In genomic region chr7:97349438-97349837, GRCm38 (mm10) we compare ENCODE assay signal across 18 mouse cellular contexts.
"Had no signal": no experiment of that assay in that cellular context is flagged by ENCODE, and none has a peak within 500 bp of the region (broad histone marks: within the 10 kb centered on the region; RNA-seq: fewer than 3 reads in every experiment).

No protein-coding gene starts in this region.

- H3K4me1 ChIP-seq: stomach, embryonic 15.5 days had no signal

- H3K27ac ChIP-seq: lung, embryonic 15.5 days; macrophage; midbrain, embryonic 13.5 days; midbrain, embryonic 15.5 days; neural tube, embryonic 12.5 days; stomach, embryonic 15.5 days; stomach, postnatal 0 days had no signal

- H3K27me3 ChIP-seq: lung, embryonic 15.5 days; midbrain, embryonic 13.5 days; midbrain, embryonic 15.5 days; neural tube, embryonic 12.5 days; stomach, embryonic 15.5 days had no signal

- H3K9ac ChIP-seq: liver, postnatal 0 days; lung, embryonic 15.5 days; midbrain, embryonic 13.5 days; midbrain, embryonic 15.5 days; neural tube, embryonic 12.5 days; stomach, embryonic 15.5 days had no signal

- H3K36me3 ChIP-seq: lung, embryonic 15.5 days; stomach, embryonic 15.5 days had no signal

- H3K4me2 ChIP-seq: lung, embryonic 15.5 days; midbrain, embryonic 11.5 days; midbrain, embryonic 13.5 days; midbrain, embryonic 15.5 days; neural tube, embryonic 12.5 days; stomach, embryonic 15.5 days had no signal

- ATAC-seq: liver, postnatal 0 days; lung, postnatal 0 days; midbrain, embryonic 13.5 days; midbrain, embryonic 15.5 days had no signal

- H3K9me3 ChIP-seq: lung, embryonic 15.5 days; megakaryocyte, embryonic 14.5 days; midbrain, embryonic 13.5 days; midbrain, embryonic 15.5 days; neural tube, embryonic 12.5 days; stomach, embryonic 15.5 days had no signal

- DNase-seq: liver, postnatal 0 days; lung, adult 2 months; lung, postnatal 14 days; lung, postnatal 36 days; right cerebral cortex, postnatal 14 days; thymus, adult 2 months; thymus, postnatal 25 days; thymus, postnatal 4 days had no signal

- H3K4me3 ChIP-seq: lung, embryonic 15.5 days; megakaryocyte, embryonic 14.5 days; midbrain, embryonic 13.5 days; midbrain, embryonic 15.5 days; neural tube, embryonic 12.5 days; stomach, embryonic 15.5 days had no signal
